ENCODE assay signal across 9 mouse cellular contexts in the genomic region with DNA sequence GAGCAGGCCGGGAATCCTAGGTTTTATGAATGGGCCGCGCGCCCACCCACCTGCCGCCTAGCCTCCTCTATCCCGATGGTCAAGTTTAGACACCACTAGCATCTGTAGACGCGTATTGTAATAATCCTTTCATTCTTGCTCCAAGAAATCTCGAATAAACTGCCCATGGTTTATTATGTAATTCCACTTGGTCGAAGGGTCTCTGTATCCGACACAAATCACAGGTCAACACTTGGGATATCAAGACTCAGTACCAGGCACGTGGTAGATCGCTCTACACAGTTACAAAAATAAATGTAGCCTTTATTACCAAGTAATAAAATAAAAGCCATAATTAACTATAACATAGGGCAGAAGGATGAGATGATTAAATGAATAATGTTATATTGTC. TPM values are rescaled to one million over a fixed set of nuclear protein-coding genes. Genes with fewer than 3 reads are reported as not detected.
A peak's percentile ranks its signal among the peaks of the same experiment; 100 is the strongest.
DNase-seq lines count a peak whose midpoint lies in the region; ATAC-seq and TF ChIP-seq lines count a peak whose summit lies in the region.
"Had no signal": no experiment of that assay in that cellular context is flagged by ENCODE, and none has a peak within 500 bp of the region (broad histone marks: within the 10 kb centered on the region; RNA-seq: fewer than 3 reads in every experiment).

No protein-coding gene starts in this region.

- no peak for DNase-seq in cerebellum, adult 8-10 months
- no peak for DNase-seq in lung, postnatal 0 days (ENCODE audit: low spot score)
- no peak for DNase-seq in lung, postnatal 14 days
- DNase-seq in adrenal gland, postnatal 4 days (ENCODE audit: low spot score in 2 of 2): no peak
- no peak for DNase-seq in cerebellum, postnatal 4 days (ENCODE audit: low spot score in 2 of 2)

- TF ChIP-seq POLR2A in olfactory bulb, adult 2 months (IDR thresholded peaks at IDR 0.05; ENCODE audit: insufficient read depth, low read depth, low read length): no peak

- H3K4me3 ChIP-seq in lung, postnatal 0 days (ENCODE audit: low read depth, low read length): peak overlapping the region; percentile 83
- H3K4me3 ChIP-seq in limb, embryonic 12.5 days (replicated peaks): peak overlapping the region; percentile 83
- H3K4me3 ChIP-seq in olfactory bulb, adult 2 months (ENCODE audit: insufficient read depth, low read depth, low read length): peak overlapping the region; percentile 82

- H3K27me3 ChIP-seq in lung, postnatal 0 days (replicated peaks; ENCODE audit: insufficient read depth, low read length): no peaks in the 10 kb centered on the region
- H3K27me3 ChIP-seq in limb, embryonic 12.5 days: no peaks in the 10 kb centered on the region

- peak; percentile 7; the same call in 1 of the 2 replicates for ATAC-seq in cerebellum, adult (ENCODE audit: insufficient number of reproducible peaks, low FRiP score, low TSS enrichment)
- no peak for ATAC-seq in lung, postnatal 0 days
- no peak; the same call in 1 of the 2 replicates for ATAC-seq in limb, embryonic 12.5 days (ENCODE audit: insufficient number of reproducible peaks, insufficient read depth, low FRiP score, low TSS enrichment, low read depth)

- H3K4me2 ChIP-seq in lung, postnatal 0 days (replicated peaks; ENCODE audit: low read depth, low read length): peak overlapping the region; percentile 48
- peak overlapping the region; percentile 85 for H3K4me2 ChIP-seq in limb, embryonic 12.5 days

- H3K9ac ChIP-seq in lung, postnatal 0 days (replicated peaks; ENCODE audit: low read depth): no peak overlapping the region
- H3K9ac ChIP-seq in limb, embryonic 12.5 days (replicated peaks): 0 out of 2 replicates have a peak overlapping the region, but pooled peaks have one; percentile 82

- H3K9me3 ChIP-seq in lung, postnatal 0 days (ENCODE audit: low read length): no peaks in the 10 kb centered on the region
- H3K9me3 ChIP-seq in limb, embryonic 12.5 days: no peaks in the 10 kb centered on the region

- WGBS in lung, postnatal 0 days: 8% methylated on average over 13 of the region's 13 CpGs
- WGBS in limb, embryonic 12.5 days: 12% methylated on average over 13 of the region's 13 CpGs
- WGBS in olfactory bulb, adult 2 months: 3% methylated on average over 13 of the region's 13 CpGs

- peaks cover 15% of the 10 kb centered on the region; the same call in 1 of the 2 replicates for H3K36me3 ChIP-seq in lung, postnatal 0 days (ENCODE audit: insufficient read depth, low read length)
- peaks cover 46% of the 10 kb centered on the region for H3K36me3 ChIP-seq in limb, embryonic 12.5 days

- peaks cover 12% of the 10 kb centered on the region for H3K4me1 ChIP-seq in lung, postnatal 0 days (ENCODE audit: insufficient read depth, low read depth, low read length)
- peaks cover 18% of the 10 kb centered on the region for H3K4me1 ChIP-seq in limb, embryonic 12.5 days (replicated peaks)
- peaks cover 20% of the 10 kb centered on the region for H3K4me1 ChIP-seq in olfactory bulb, adult 2 months (ENCODE audit: control insufficient read depth, insufficient read depth, low read length)

- no peak for TF ChIP-seq EP300 in lung, postnatal 0 days (IDR thresholded peaks at IDR 0.05)

- no peak for TF ChIP-seq CTCF in lung, postnatal 0 days (IDR thresholded peaks at IDR 0.05)
- no peak for TF ChIP-seq CTCF in olfactory bulb, adult 2 months (IDR thresholded peaks at IDR 0.05; ENCODE audit: insufficient read depth, low read depth, low read length)

- no peak overlapping the region for H3K27ac ChIP-seq in lung, postnatal 0 days (ENCODE audit: low read length)
- H3K27ac ChIP-seq in limb, embryonic 12.5 days: peak overlapping the region; percentile 94
- no peak overlapping the region for H3K27ac ChIP-seq in olfactory bulb, adult 2 months (ENCODE audit: insufficient read depth, low read depth, low read length)

RNA-seq across cellular contexts. Expression of a gene that starts 0.8 kb away (rescaled TPM):
- polyA plus RNA-seq in lung, postnatal 0 days (2015; fragmentation: Nextera tagmentation; extraction: Ambion mirVana): 0.86 and 1.3 TPM in 2 replicates
- polyA plus RNA-seq in limb, embryonic 12.5 days (2016; fragmentation: Nextera tagmentation; extraction: Ambion mirVana): 2.2 and 2.7 TPM in 2 replicates
- not detected in 2 replicates for polyA plus RNA-seq in olfactory bulb, adult 2 months (2012; ENCODE audit: insufficient read depth, insufficient read length, low replicate concordance, missing spikeins)
- total RNA-seq in adrenal gland, postnatal 4 days (2021): 10 to 100 TPM; 36.0 to 39.1 TPM

RNA-seq across cellular contexts. Expression of a gene that starts 21.0 kb away (rescaled TPM):
- 12.7 and 13.2 TPM in 2 replicates for polyA plus RNA-seq in lung, postnatal 0 days (2015; fragmentation: Nextera tagmentation; extraction: Ambion mirVana)
- 24.6 and 25.6 TPM in 2 replicates for polyA plus RNA-seq in limb, embryonic 12.5 days (2016; fragmentation: Nextera tagmentation; extraction: Ambion mirVana)
- polyA plus RNA-seq in olfactory bulb, adult 2 months (2012; ENCODE audit: insufficient read depth, insufficient read length, low replicate concordance, missing spikeins): not detected in 2 replicates
- total RNA-seq in adrenal gland, postnatal 4 days (2021): 10 to 100 TPM; 23.0 to 24.5 TPM

RNA-seq across cellular contexts. Expression of a gene that starts 30.4 kb away (rescaled TPM):
- not detected in 2 replicates for polyA plus RNA-seq in lung, postnatal 0 days (2015; fragmentation: Nextera tagmentation; extraction: Ambion mirVana)
- 0.37 TPM in 1 of 2 replicates, not detected in the other for polyA plus RNA-seq in limb, embryonic 12.5 days (2016; fragmentation: Nextera tagmentation; extraction: Ambion mirVana)
- not detected in 2 replicates for polyA plus RNA-seq in olfactory bulb, adult 2 months (2012; ENCODE audit: insufficient read depth, insufficient read length, low replicate concordance, missing spikeins)
- total RNA-seq in adrenal gland, postnatal 4 days (2021): under 1 TPM in 1 of 2 experiments, not detected in 1; 0.87 TPM
- total RNA-seq: adrenal gland, postnatal 25 days had no signal

RNA-seq across cellular contexts. Expression of a gene that starts 36.9 kb away (rescaled TPM):
- polyA plus RNA-seq in lung, postnatal 0 days (2015; fragmentation: Nextera tagmentation; extraction: Ambion mirVana): 464 and 478 TPM in 2 replicates
- 513 and 518 TPM in 2 replicates for polyA plus RNA-seq in limb, embryonic 12.5 days (2016; fragmentation: Nextera tagmentation; extraction: Ambion mirVana)
- 695 TPM in 1 of 2 replicates, not detected in the other for polyA plus RNA-seq in olfactory bulb, adult 2 months (2012; ENCODE audit: insufficient read depth, insufficient read length, low replicate concordance, missing spikeins)
- total RNA-seq in adrenal gland, postnatal 4 days (2021): 1,000 to 10,000 TPM; 1,280 to 1,304 TPM

RNA-seq across cellular contexts. Expression of a gene that starts 42.1 kb away (rescaled TPM):
- polyA plus RNA-seq in lung, postnatal 0 days (2015; fragmentation: Nextera tagmentation; extraction: Ambion mirVana): 350 and 419 TPM in 2 replicates
- 481 TPM in 2 replicates for polyA plus RNA-seq in limb, embryonic 12.5 days (2016; fragmentation: Nextera tagmentation; extraction: Ambion mirVana)
- polyA plus RNA-seq in olfactory bulb, adult 2 months (2012; ENCODE audit: insufficient read depth, insufficient read length, low replicate concordance, missing spikeins): not detected in 2 replicates
- 100 to 1,000 TPM; 193 to 221 TPM for total RNA-seq in adrenal gland, postnatal 4 days (2021)

Comparison
In these comparisons a context has a peak if more than half of its experiments do, and no peak if none do; other contexts are left out.
1. RNA of a gene that starts 0.8 kb away (polyA plus RNA-seq): not detected in olfactory bulb, adult 2 months; 2.2 to 2.7 TPM in limb, embryonic 12.5 days and 0.86 to 1.3 TPM in lung, postnatal 0 days; every median in the first group is over 10 times any median in the second.
2. Peak in every context shown above with its lines, with median percentiles within 50 percentile points of each other: H3K4me3 ChIP-seq.